Mouse (Mus musculus) neural tube, embryonic 15.5 days (tissue): ENCODE results near the gene Gm42688. TPM values are rescaled to one million over a fixed set of nuclear protein-coding genes. Genes with fewer than 3 reads are reported as not detected.

Source experiments
- ATAC-seq: fragments of 200-750 bp; cut with Nextera tagmentation; 2 replicates; pipeline ENCODE4 v1.8.0; 2017; ENCODE audit warnings: mild to moderate bottlenecking, moderate TSS enrichment, moderate library complexity; ENCODE audit not compliant: low FRiP score
- H3K27ac ChIP-seq: fragments of 300-500 bp; sonication (generic); replicated peaks from 2 replicates; pipeline ENCODE4 v1.5.1; 2015; ENCODE audit warnings: mild to moderate bottlenecking, inconsistent platforms
- H3K27me3 ChIP-seq: fragments of 300-500 bp; sonication (generic); replicated peaks from 2 replicates; pipeline ENCODE4 v1.6.1; 2015; ENCODE audit warnings: inconsistent platforms
- H3K36me3 ChIP-seq: fragments of 300-500 bp; sonication (generic); 2 replicates; pipeline ENCODE4 v1.6.1; 2015; ENCODE audit warnings: inconsistent platforms
- H3K4me1 ChIP-seq: fragments of 300-500 bp; sonication (generic); 2 replicates; pipeline ENCODE4 v1.6.1; 2015; ENCODE audit warnings: inconsistent platforms
- H3K4me2 ChIP-seq: fragments of 300-500 bp; sonication (generic); 2 replicates; pipeline ENCODE4 v1.6.1; 2015; ENCODE audit warnings: inconsistent platforms, mild to moderate bottlenecking, moderate library complexity
- H3K4me3 ChIP-seq: fragments of 300-500 bp; sonication (generic); replicated peaks from 2 replicates; pipeline ENCODE4 v1.5.1; 2015; ENCODE audit warnings: mild to moderate bottlenecking, inconsistent platforms
- H3K9ac ChIP-seq: fragments of 300-500 bp; sonication (generic); replicated peaks from 2 replicates; pipeline ENCODE4 v1.6.1; 2015; ENCODE audit warnings: mild to moderate bottlenecking, inconsistent platforms
- H3K9me3 ChIP-seq: fragments of 300-500 bp; sonication (generic); replicated peaks from 2 replicates; pipeline ENCODE4 v1.6.1; 2016; ENCODE audit warnings: inconsistent platforms
- WGBS: fragments of 180-500 bp; shearing (Covaris S2); methylation state at CpG from one replicate; pipeline ENCODE4 v1.1.7; 2015; ENCODE audit warnings: mixed read lengths; 5-methylcytosine and 5-hydroxymethylcytosine counted together
- polyA plus RNA-seq: library from polyadenylated mRNA; unstranded; fragments of >200 nt; fragmentation: Nextera tagmentation; extraction: Ambion mirVana; gene quantifications from 2 replicates; pipeline ENCODE4 v1.2.1, GENCODE M21; 2015

Gene Gm42688
- polyA plus RNA-seq: 4.8 and 7.6 TPM in 2 replicates

DNA sequence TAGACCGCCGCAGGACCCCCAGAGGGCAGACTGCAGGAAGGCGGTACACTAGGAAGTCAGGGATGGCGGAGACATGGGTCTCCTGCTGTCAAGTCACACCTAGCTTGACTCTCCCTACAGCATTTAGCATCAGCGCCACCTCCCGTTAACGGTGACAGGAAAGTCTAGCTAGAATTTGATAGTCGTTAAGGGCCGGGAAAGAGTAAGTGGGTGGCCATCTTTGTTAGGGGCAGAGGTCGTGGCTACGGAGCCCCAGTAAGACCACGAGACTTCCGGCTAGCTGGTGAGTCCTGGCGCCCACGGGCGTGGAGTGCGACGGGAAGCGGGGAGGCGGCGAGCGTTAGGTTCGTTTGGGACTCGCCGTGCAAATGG lies at the start of gene Gm42688, which contains the start of gene Ccdc142:
TSS of gene Gm42688 (plus strand) at position 302 of the 372 bp plus-strand sequence.
TSS of gene Ccdc142 (plus strand) at position 286 of the 372 bp plus-strand sequence.
- no peaks in the 10 kb centered on the region for H3K9me3 ChIP-seq

DNA sequence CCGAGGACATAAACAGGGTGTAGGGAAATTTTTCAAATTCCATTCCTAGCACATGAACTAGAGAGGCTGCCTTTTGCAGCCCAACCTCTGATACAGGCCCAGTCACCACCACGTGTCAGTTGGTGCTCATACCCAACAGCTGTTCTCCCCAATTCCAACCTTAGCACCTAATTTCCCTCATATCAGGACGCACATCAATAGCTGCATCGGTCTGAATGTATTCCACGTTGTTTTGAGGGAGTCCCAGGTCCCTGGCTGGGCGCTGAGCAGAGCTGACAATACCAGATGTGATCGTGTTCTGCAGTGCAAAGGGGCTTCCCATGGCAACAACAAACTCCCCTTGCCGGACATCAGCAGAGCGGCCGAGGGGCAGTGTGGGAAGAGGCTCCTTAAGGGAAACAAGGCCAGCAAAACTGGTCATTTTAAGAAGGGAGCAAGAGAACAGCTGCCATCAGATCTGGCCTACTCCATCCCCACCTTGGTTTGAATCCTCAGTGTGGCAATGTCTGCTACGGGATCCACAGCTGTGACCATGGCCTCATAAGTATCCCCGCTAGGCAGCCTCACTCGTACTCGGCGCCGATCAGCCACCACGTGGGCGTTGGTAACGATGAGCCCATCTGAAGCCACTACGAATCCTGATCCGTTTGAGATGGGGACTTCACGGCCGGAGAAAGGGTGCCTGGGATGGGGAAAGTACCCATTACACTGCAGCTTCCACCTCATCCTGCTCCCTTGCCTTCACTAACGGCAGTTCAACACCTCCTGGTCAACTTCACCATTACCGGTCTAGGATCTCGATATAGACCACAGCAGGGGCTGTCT lies 48.1 kb upstream of the Gm42688 start:
- peak overlapping the region; percentile 76 for H3K9ac ChIP-seq
- H3K27me3 ChIP-seq: no peaks in the 10 kb centered on the region
- peak overlapping the region; percentile 90 for H3K4me2 ChIP-seq
- no peaks in the 10 kb centered on the region for H3K9me3 ChIP-seq
- H3K4me1 ChIP-seq: peaks cover 29% of the 10 kb centered on the region
- H3K36me3 ChIP-seq: peaks cover 29% of the 10 kb centered on the region
- WGBS: 2% methylated on average over 26 of the region's 26 CpGs
- H3K27ac ChIP-seq: peak overlapping the region; percentile 85
- peak overlapping the region; percentile 67 for H3K4me3 ChIP-seq
- ATAC-seq: peak; percentile 8; the same call in 1 of the 2 replicates

More for the DNA sequence above, at the start of gene Gm42688, which contains the start of gene Ccdc142:
- Histone ChIP-seq H3K27me3 (no peaks in the 10 kb centered on the region), H3K4me3 (peak within 1 kb of the TSS; percentile 69), H3K9ac (peak within 1 kb of the TSS; percentile 77), H3K4me1 (peaks cover 22% of the 10 kb centered on the region), H3K27ac (peak within 1 kb of the TSS; percentile 87), H3K36me3 (peaks cover 12% of the 10 kb centered on the region; the same call in 1 of the 2 replicates), H3K4me2 (peak within 1 kb of the TSS; percentile 90)
- under 1% methylated on average over 25 of the region's 25 CpGs for WGBS
- peak; percentile 92 for ATAC-seq

DNA sequence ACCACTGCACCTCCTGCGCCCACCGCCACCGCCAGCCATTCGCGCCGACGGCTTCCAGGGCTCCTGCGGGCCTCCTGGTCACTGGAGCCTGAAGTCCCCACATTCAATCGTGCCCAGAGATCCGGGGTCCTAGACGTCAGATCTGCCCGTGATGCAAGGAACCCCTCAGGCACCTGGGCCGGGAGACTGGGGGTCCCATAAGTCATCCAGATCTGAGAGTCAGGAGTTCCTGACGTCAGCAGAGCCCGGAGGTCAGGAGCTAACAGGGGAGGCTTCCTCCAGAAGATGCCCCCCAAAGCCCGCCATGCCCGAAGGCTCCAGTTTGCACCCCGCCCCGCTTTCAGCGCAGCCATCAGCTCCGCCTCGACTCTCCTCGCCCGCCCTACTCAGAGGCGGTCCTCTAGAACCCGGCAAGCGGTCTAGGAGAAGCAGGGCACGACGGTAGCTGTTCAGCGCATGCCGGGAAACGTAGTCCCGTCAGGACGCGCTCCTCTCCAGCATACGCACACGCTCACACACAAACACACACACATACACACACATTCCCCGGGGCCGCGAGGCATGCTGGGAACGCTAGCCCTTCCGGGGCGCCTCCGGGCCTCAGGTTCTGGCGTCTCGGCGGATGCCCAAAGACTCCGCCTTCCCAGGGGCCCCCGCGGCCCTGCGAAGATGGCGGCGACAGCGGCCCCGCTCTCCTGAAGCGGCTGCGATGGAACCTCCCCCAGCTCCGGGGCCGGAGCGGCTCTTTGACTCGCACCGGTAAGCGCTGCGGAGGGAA lies 47.2 kb upstream of the Gm42688 start, which contains the start of gene Aup1:
TSS of gene Aup1 (plus strand) at position 448 of the 778 bp plus-strand sequence.
- peaks cover 29% of the 10 kb centered on the region for H3K4me1 ChIP-seq
- no peaks in the 10 kb centered on the region for H3K9me3 ChIP-seq
- peaks cover 29% of the 10 kb centered on the region for H3K36me3 ChIP-seq
- peak within 1 kb of the TSS; percentile 76 for H3K9ac ChIP-seq
- H3K4me3 ChIP-seq: peak within 1 kb of the TSS; percentile 67
- H3K27me3 ChIP-seq: no peaks in the 10 kb centered on the region
- under 1% methylated on average over 64 of the region's 64 CpGs for WGBS
- H3K4me2 ChIP-seq: peak within 1 kb of the TSS; percentile 90
- ATAC-seq: peak; percentile 97
- peak within 1 kb of the TSS; percentile 85 for H3K27ac ChIP-seq

DNA sequence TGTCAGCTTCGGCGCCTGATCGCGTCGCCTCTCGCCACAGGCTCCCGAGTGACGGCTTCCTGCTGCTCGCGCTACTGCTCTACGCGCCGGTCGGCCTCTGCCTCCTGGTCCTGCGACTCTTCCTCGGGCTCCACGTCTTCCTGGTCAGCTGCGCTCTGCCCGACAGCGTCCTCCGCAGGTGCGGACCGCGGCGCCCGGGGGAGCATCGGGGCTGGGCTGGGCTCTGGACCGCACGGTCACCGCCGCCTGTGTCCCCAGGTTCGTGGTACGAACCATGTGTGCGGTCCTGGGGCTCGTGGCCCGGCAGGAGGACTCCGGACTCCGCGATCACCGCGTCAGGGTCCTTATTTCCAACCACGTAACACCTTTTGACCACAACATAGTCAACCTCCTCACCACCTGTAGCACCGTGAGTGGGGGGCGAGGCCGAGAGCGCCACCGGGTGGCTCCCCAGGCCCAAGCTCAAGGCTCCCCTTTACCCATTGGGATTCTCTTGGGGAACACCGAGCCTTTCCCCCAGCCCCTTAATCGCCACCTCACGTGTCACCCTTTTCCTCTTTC lies 46.5 kb upstream of the Gm42688 start, which contains the start of gene Htra2:
TSS of gene Htra2 (minus strand) at position 403 of the 561 bp plus-strand sequence.
- Histone ChIP-seq H3K4me3 (peak within 1 kb of the TSS; percentile 67), H3K9me3 (no peaks in the 10 kb centered on the region)
- peak; percentile 45 for ATAC-seq

DNA sequence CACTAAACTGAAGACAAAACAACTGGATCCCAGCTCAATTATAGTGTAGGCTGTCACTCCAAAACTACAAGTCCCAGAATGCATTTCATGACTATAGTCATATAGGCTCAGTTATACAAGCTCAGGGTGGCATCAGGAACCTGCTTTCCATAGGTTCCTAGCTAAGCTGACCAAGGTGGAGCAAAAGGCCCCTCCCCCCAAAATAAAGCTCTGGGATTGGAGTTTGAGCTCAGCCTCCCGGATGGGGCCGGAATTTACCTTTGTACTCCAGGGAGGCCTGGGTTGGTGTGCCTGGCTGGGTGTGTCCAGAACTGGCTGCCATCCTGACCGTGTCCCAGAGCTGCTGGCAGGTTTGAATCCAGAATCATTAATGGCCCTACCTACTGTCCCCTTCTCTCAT lies 43.6 kb upstream of the Gm42688 start, which contains the start of gene Dqx1:
TSS of gene Dqx1 (plus strand) at position 55 of the 400 bp plus-strand sequence.
- Histone ChIP-seq H3K4me2 (no peak within 1 kb of the TSS), H3K4me3 (no peak within 1 kb of the TSS), H3K9me3 (no peaks in the 10 kb centered on the region), H3K27ac (no peak within 1 kb of the TSS), H3K27me3 (peaks cover 27% of the 10 kb centered on the region), H3K9ac (no peak within 1 kb of the TSS), H3K36me3 (peaks cover 19% of the 10 kb centered on the region), H3K4me1 (peaks cover 23% of the 10 kb centered on the region)
- no peak for ATAC-seq
- 64% methylated on average over 3 of the region's 3 CpGs for WGBS

More for the DNA sequence above, 46.5 kb upstream of the Gm42688 start, which contains the start of gene Htra2:
- Histone ChIP-seq H3K36me3 (peaks cover 29% of the 10 kb centered on the region), H3K4me2 (peak within 1 kb of the TSS; percentile 90), H3K27ac (peak within 1 kb of the TSS; percentile 85), H3K9ac (peak within 1 kb of the TSS; percentile 76), H3K4me1 (peaks cover 29% of the 10 kb centered on the region), H3K27me3 (no peaks in the 10 kb centered on the region)
- WGBS: under 1% methylated on average over 45 of the region's 50 CpGs

DNA sequence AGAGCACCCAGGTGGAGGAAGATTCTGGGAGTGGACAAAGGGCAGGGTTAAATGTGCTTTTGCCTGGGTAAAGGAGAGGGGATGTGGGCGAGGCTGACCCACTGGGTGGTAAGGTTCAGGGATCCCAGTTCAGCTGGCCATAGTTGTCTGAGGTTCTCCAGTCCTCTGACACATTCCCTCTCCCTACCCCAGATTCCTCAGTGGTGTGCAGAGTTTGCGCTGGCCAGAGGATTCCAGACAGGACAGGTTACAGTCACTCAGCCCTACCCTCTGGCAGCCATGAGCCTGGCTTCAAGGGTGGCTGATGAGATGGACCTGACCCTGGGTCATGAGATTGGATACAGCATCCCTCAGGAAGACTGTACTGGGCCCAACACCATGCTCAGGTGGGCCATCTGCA lies 42.7 kb upstream of the Gm42688 start:
- Histone ChIP-seq H3K4me2 (no peak overlapping the region), H3K27ac (no peak overlapping the region), H3K36me3 (peaks cover 19% of the 10 kb centered on the region), H3K27me3 (peaks cover 36% of the 10 kb centered on the region), H3K9ac (no peak overlapping the region), H3K9me3 (no peaks in the 10 kb centered on the region), H3K4me1 (peaks cover 15% of the 10 kb centered on the region), H3K4me3 (no peak overlapping the region)
- no peak for ATAC-seq
- 85% methylated on average over 2 of the region's 2 CpGs for WGBS

DNA sequence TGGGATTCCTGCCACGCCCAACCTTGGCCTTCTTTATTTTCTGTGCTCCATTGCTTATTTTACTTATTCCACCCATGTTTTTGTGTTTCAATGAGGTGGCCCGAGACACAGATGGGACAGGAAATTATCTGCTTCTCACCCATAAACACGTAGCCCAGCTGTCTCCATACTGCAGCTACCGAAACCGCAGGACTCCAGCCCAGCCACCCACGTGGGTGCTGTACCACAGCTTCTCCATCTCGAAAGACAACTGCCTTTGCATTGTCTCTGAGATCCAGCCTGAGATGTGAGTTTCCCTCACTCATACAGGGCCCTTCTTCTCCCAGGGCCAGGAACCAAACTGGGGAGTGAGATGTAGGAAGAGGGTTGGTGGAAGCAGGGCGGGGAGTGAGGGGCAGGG lies 35.4 kb upstream of the Gm42688 start:
- no peaks in the 10 kb centered on the region for H3K9me3 ChIP-seq
- H3K36me3 ChIP-seq: no peaks in the 10 kb centered on the region
- peaks cover 20% of the 10 kb centered on the region for H3K4me1 ChIP-seq
- WGBS: 45% methylated on average over 8 of the region's 8 CpGs
- no peak overlapping the region for H3K4me3 ChIP-seq
- H3K4me2 ChIP-seq: no peak overlapping the region
- no peak overlapping the region for H3K9ac ChIP-seq
- no peak overlapping the region for H3K27ac ChIP-seq
- ATAC-seq: no peak
- peaks cover 94% of the 10 kb centered on the region for H3K27me3 ChIP-seq

DNA sequence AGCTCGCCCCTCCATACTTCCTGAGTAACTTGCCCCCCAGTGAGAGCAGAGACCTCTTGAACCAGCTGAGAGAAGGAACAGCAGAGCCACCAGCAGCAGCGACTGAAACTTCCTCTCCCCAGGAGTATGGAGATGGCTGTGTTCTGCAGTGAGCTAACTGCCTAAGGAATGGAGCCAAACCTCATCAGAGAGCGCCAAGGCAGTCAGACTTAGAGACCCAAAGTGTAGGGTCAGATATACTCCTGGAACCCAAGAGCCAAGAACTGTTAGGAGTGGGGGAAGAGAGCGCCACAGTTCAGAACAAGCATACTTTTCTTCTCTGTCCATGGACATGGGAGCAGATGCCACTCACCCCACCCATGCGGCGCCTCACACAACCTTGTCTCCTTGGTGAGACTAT lies 35.0 kb upstream of the Gm42688 start:
- H3K27ac ChIP-seq: no peak overlapping the region
- H3K9me3 ChIP-seq: no peaks in the 10 kb centered on the region
- H3K4me1 ChIP-seq: peaks cover 24% of the 10 kb centered on the region
- H3K27me3 ChIP-seq: peaks cover 94% of the 10 kb centered on the region
- H3K36me3 ChIP-seq: no peaks in the 10 kb centered on the region
- no peak overlapping the region for H3K4me2 ChIP-seq
- H3K4me3 ChIP-seq: no peak overlapping the region
- 43% methylated on average over 6 of the region's 6 CpGs for WGBS
- ATAC-seq: no peak
- no peak overlapping the region for H3K9ac ChIP-seq

DNA sequence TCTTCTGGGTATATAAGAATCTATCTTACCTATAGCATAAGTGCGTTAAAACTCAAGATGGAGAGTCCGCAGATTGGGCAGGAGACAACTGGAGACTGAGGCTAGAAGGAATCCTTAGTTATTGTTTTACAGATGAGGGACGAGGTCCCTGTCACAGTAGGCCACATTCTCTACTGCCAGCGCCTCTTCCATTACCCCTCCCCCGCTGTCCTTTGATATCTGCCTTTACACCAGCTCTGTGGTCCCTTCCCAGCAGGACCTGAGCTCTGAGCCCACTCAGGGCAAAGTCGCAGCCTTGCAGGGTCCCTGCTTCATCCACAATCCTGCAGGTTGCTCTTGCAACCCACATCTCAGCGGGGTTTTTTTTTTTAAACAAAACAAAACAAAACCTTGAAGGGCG lies 33.2 kb upstream of the Gm42688 start:
- H3K27ac ChIP-seq: no peak overlapping the region
- no peak overlapping the region for H3K4me3 ChIP-seq
- no peaks in the 10 kb centered on the region for H3K36me3 ChIP-seq
- H3K4me2 ChIP-seq: no peak overlapping the region; the same call in 1 of the 2 replicates
- ATAC-seq: no peak
- H3K4me1 ChIP-seq: peaks cover 24% of the 10 kb centered on the region
- H3K9me3 ChIP-seq: no peaks in the 10 kb centered on the region
- 4% methylated on average over 8 of the region's 8 CpGs for WGBS
- H3K9ac ChIP-seq: no peak overlapping the region
- H3K27me3 ChIP-seq: peaks cover 94% of the 10 kb centered on the region

DNA sequence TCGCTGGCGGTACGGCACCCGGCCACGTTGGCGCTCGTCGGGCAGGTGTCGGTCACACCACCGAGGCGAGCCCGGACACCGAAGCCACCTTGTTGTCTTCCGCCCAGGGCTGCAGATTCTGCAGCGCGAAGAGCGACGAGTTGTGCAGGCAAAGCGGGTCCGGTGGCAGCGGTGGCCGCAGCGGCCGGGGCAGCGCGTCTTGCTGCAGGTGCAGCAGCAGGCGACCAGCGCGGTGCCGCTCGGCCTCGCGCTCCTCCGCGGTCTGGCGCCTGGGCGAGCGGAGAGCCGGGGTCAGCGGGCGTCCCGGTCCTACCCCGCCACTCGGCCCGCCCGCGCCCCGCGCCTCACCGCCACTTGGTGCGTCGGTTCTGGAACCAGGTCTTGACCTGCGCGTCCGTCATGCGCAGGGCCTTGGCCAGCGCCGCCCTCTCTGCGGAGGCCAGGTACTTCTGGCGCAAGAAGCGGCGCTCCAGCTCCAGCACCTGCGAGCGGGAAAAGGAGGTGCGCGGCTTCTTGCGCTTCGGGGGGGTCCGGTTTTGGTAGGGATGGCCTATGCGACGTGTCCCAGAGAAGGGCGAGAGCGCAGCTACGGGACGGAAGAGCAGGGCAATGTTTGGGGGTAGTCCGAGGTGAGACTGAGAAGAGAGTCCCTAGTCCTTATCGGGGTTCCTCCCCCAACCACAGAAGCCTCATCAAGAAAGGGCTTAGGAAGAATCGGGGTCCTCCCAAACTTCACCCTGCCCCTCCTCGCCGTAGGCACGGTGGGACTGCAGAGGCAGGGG lies 32.5 kb upstream of the Gm42688 start:
- peaks cover 24% of the 10 kb centered on the region for H3K4me1 ChIP-seq
- H3K9me3 ChIP-seq: no peaks in the 10 kb centered on the region
- no peaks in the 10 kb centered on the region for H3K36me3 ChIP-seq
- H3K27me3 ChIP-seq: peaks cover 93% of the 10 kb centered on the region
- H3K9ac ChIP-seq: no peak overlapping the region
- no peak overlapping the region for H3K27ac ChIP-seq
- peak overlapping the region; percentile 26 for H3K4me3 ChIP-seq
- peak overlapping the region; percentile 42 for H3K4me2 ChIP-seq
- WGBS: under 1% methylated on average over 81 of the region's 81 CpGs
- no peak for ATAC-seq
